Mouse (Mus musculus) layer of hippocampus, postnatal 14 days (tissue): ENCODE data around the gene Zkscan17. TPM values are rescaled to one million over a fixed set of nuclear protein-coding genes. Genes with fewer than 3 reads are reported as not detected.

Source experiments
- DNase-seq, 2 experiments: peaks; one replicate each; pipeline ENCODE4 v3.0.0; 2021 to 2022; ENCODE audit warnings: low spot score in 2 of 2, mixed read lengths in 1 of 2
- total RNA-seq, 2 experiments: library from RNA; stranded (reverse); gene quantifications; 2 replicates each; pipeline ENCODE4 v1.2.3; 2021

The Zkscan17 gene
- total RNA-seq, 2 experiments from 2014 or later = 9.4 to 13.3 TPM

GRCm38 (mm10) chr11:59460459-59460858, 66.1 kb downstream of the Zkscan17 start:
- no peak for DNase-seq

- DNase-seq = no peak
These were observed 67.6 kb downstream of the Zkscan17 start for GRCm38 (mm10) chr11:59458973-59459372.

GRCm38 (mm10) chr11:59456891-59457290, 69.7 kb downstream of the Zkscan17 start:
- no peak for DNase-seq

GRCm38 (mm10) chr11:59456346-59456745, 70.2 kb downstream of the Zkscan17 start:
- no peak for DNase-seq

GRCm38 (mm10) chr11:59451086-59451485, 75.5 kb downstream of the Zkscan17 start, which contains the start of gene Snap47:
Gene Snap47 (minus strand): TSS chr11:59451186.
- DNase-seq = no peak

GRCm38 (mm10) chr11:59450230-59450771, 76.2 kb downstream of the Zkscan17 start:
- no peak for DNase-seq

GRCm38 (mm10) chr11:59449741-59450229, 76.8 kb downstream of the Zkscan17 start, which contains the start of gene Jmjd4:
Gene Jmjd4 (plus strand): TSS chr11:59450045.
- peak; percentile 93 for DNase-seq

- no peak for DNase-seq
These were observed 83.4 kb downstream of the Zkscan17 start for GRCm38 (mm10) chr11:59443102-59443501.

- DNase-seq = no peak
These were observed 88.6 kb downstream of the Zkscan17 start for GRCm38 (mm10) chr11:59437954-59438353.

Other genes starting within 250 kb of the Zkscan17 start
- gene Wnt3a, start 236.0 kb downstream of the Zkscan17 start, total RNA-seq = not detected
- 1 to 10 TPM; 3.7 to 4.1 TPM for gene Wnt9a, start 219.8 kb downstream of the Zkscan17 start, total RNA-seq
- gene Prss38, start 151.1 kb downstream of the Zkscan17 start, total RNA-seq = under 1 TPM in 1 of 2 experiments, not detected in 1; 0.25 TPM
- gene Jmjd4, start 76.7 kb downstream of the Zkscan17 start, total RNA-seq = 10 to 100 TPM; 27.0 to 29.3 TPM
- gene Snap47, start 75.6 kb downstream of the Zkscan17 start, total RNA-seq = 100 to 1,000 TPM; 334 to 342 TPM
- gene Zfp867, start 54.3 kb downstream of the Zkscan17 start, total RNA-seq = 1 to 10 TPM; 3.9 to 4.7 TPM
- gene Nlrp3, start 14.8 kb upstream of the Zkscan17 start, total RNA-seq = 1 to 10 TPM; 1.0 to 1.9 TPM
- gene Olfr222, start 49.5 kb upstream of the Zkscan17 start, total RNA-seq = not detected
- not detected for gene Olfr223, start 66.5 kb upstream of the Zkscan17 start, total RNA-seq
- gene Mprip, start 134.6 kb upstream of the Zkscan17 start, total RNA-seq = 100 to 1,000 TPM; 256 to 263 TPM